Mouse (Mus musculus): ENCODE measurements at regions not wholly inside any gene's neighbourhood (a gene's known extent, or its start where the extent isn't known, plus 50 kb on each side); places are given as distances from the start of the nearest gene placed in this dataset.
A peak's percentile ranks its signal among the peaks of the same experiment; 100 is the strongest.
"Not testable (repeated sequence)": the region's sequence is repeated elsewhere in the genome, so short reads cannot be mapped to it uniquely, and the experiment has no call there.

DNA sequence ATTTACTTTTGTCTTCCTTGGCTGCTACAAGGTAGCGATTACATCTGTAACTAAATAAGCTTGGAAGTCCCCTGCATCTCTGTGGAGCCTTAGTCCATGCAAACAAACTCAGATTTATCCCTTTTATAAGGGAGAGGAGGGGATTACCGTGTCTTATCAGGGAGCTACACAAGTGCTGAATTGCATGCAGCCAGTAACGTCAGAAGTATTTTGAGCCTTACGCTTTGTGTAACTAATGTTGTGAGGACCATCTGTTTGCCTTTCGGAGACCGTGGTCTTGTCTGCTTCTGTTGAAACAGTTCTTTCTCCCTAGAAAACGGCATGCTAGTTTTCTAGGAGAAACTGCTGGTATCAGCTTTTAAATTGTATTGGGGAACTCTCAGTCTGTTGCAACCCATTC lies 58.0 kb upstream of the Dmrta1 start:
- DNase-seq (ENCODE audit: low spot score in 2 of 2), result peak; percentile 3 to 28
- intact Hi-C loops (cut with DNase I), result no loop called here

DNA sequence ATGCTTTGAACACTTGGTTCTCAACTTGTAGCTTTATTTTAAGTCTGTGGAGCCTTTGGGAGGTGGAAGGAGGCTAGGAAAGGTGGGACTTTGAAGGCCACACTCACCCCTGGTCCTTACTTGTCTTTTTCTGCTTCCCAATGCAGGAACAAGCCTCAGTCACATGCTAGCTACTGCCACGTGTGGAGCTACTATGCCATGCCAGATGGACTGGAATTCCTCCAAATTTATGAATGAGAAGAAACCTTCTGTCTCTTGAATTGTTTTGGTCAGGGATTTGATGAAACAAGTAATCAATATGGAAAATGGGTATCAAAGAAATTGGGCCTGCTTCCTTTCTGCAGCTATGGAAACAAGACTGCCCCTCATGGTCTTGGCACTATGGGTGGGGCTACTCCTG lies 74.5 kb upstream of the Dmrta1 start:
- intact Hi-C loops (cut with DNase I), result no loop called here
- peak in 1 of 2 experiments; percentile 1 for DNase-seq (ENCODE audit: low spot score in 2 of 2)

DNA sequence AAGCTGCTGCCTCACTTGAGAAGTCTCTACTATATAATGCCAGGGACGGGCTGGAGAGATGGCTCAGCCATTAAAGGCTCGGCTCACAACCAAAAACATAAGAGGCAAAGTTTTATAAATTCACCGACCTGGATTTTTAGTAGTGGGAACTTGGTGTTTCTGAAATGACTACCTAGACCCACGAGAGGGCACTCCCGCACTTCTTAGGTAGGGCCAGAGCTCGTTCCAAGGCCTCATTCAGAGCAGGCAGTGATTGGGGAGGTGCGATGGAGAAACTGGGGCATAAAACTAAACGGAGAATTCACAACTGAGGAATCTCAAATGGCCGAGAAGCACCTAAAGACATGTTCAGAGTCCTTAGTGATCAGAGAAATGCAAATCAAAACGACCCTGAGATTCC lies 103.7 kb upstream of the Dmrta1 start:
- intact Hi-C loops (cut with DNase I), result no loop called here
- DNase-seq (ENCODE audit: low spot score in 2 of 2), result peak; percentile 47 to 79

DNA sequence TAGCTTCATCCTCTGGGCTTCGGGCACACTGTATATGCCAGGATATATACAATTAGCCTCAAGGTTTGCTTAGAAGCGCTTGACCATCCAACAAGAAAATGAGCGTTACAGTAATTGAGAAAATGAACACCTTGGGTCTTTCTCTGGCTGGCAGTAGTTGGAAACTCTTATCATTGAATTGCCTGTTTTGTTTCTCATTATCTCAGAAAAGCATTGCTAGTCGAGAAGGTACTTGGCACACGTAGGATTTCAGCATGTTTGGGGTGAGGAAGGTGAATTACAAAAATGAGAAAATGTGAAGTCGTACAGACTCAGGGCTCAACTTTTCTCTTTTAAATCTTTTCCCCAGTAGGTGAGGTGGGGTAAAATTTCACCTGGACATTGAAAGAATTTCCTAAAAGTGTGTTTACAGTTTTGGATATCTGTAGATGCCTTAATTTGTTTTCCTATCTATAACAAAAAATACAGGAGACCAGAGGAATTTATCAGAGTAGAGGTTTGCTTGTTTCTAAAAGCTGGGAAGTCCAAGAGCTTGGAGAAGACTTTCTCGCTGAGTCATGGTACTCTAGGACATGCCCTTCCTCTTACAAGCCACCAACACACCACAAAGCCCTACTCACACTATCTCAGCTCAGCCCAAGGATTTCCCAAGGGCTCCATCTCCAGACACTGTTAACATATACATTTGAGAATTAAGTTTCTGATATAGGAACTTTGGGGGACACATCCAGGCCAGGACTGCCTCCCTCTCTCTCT lies 124.3 kb upstream of the Dmrta1 start:
- intact Hi-C loops (cut with DNase I), result no loop called here

DNA sequence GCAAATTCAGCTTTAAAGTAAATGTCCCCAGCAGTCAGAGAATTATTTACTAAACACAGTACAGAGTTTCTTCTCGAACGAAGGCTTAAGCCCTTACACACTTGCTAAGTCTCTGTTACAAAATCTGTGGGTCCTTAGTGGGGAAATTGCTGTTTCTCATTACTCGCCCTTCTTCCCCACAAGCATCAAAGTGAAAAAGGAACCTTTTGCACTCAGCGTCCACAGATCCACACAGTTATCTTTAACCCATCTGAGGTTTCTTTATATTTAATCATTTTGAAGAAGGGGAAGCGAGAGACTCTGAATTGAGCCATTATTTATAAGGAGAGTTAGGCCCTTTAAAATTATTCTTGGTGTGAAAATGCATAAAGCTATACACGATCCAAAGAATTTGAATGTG lies 126.7 kb upstream of the Dmrta1 start:
- intact Hi-C loops (cut with DNase I), result no loop called here
- no peak for DNase-seq (ENCODE audit: low spot score in 2 of 2)

More for the DNA sequence above, 124.3 kb upstream of the Dmrta1 start:
- no peak for DNase-seq (ENCODE audit: low spot score in 2 of 2)

DNA sequence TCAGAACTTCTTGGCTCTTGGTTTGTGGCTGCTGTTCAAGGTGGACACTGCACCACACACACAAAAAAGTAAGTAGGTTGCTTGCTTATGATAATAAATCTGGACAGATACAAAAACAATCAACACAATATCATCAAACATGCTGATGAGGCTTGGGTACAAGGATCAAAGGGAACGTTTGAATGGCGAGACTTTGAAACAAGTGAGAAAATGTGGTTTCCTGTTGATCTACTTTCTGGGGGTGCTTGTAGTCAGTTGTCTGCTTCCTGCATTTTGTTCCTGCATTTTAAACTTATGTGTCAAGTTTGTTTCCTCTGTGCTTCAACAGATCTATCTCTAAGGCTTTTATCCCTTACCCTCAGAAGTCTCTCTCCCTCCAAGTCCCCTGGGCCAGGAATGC lies 128.7 kb upstream of the Dmrta1 start:
- DNase-seq (ENCODE audit: low spot score in 2 of 2), result no peak
- intact Hi-C loops (cut with DNase I), result no loop called here

DNA sequence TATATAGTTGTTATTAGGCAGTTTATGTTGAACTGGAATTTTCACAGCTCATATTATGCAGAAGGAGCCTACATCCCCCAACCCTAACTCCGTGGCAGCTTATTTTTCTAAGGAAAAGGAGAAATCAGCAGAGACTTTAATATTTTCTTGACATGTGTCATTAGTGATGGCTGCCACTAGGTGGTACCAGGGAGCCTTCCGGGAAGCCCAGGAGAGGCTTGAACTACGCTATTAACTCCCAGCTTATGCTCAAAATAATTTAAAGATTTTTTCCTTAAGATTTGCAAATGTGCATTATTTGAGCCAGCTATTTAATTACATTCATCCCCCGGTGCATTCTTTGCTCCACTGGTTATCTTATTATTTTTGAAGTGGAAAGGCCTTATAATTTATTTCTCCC lies 146.8 kb upstream of the Dmrta1 start:
- DNase-seq (ENCODE audit: low spot score in 2 of 2), result peak; percentile 19 to 24
- intact Hi-C loops (cut with DNase I), result loop anchor here (2.0 kb wide), 1 partner anchor 160 kb away; no protein-coding TSS in a partner anchor

DNA sequence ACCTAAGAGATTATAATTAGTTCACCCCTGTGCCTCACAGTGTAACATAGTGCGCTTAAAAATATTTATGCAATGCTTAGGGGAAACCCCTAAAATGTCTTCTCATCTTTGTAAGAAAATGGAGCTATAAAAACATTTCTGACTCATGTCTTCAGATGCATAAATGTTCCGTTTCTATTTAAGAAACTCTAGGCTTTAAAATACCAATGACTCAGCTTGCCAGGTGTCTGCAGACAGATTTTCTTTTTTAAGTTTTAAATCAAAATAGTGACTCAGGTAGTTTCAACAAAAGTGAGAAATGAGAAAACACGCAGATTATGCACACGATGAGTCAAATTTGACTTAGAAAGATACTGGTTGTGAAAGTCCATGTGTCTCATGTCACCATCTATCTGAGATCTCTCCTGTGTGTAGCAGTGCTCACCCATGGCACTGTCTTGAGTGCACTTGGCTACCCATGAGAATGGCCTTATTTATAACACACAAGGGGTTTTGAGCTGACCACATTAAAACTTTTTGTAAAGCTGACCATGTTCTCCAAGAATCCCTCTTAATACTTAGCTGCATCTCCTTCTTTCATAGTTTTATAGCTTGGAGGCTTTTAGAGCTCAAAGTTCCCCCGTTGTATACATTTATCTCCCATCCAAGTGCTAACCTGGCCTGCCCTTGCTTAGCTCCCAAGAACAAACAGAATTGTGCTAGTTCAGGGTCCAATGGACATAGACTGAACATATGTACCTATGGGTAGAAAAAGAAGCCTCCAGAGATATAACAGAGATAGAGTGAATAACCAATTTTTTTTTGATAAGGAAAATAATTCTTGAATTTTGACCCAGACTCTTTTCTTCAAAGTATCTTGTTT lies 149.0 kb upstream of the Dmrta1 start:
- intact Hi-C loops (cut with DNase I), result no loop called here
- peak; percentile 15 to 72 for DNase-seq (ENCODE audit: low spot score in 2 of 2)

DNA sequence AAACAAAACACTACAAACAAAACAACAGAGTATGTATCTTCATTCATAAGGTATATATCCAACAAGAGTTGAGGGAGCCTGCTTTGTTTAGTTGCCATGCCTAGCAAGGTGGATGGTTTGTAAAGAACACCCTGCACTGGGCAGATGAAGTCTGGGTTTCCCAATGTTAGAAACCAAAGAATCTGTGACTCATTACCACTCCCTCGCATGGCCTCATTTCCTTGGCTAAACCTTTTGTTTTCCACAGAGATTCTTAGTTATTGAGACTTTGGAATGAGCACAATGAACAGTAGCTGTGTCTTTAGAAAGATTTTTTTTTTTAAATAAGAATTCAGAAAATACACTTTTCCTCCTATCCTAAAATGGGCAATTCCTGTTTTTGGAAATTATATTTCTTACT lies 151.3 kb upstream of the Dmrta1 start:
- DNase-seq (ENCODE audit: low spot score in 2 of 2), result peak in 1 of 2 experiments; percentile 13
- intact Hi-C loops (cut with DNase I), result loop anchor here (10.0 kb wide), 1 partner anchor 653 kb away; no protein-coding TSS in a partner anchor

DNA sequence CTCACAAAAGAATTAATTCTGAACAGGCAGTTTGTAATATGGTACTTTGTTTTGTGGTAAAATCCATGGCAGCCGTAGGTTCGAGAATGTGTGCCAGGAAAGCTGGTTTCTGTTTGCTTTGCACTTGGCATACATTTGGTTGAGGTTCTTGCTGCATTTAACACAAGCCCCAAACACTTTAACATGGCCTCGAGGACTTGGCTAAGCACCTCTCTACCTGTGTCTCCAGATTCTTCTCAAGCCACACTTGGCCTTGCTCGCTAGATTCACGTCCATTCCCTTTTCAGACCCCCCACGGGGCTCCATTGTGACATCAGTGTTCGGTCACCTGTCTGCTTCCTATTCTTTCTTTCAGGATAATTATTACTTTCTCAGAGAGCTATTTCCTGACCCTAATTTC lies 151.9 kb upstream of the Dmrta1 start:
- no peak for DNase-seq (ENCODE audit: low spot score in 2 of 2)
- intact Hi-C loops (cut with DNase I), result loop anchor here (10.0 kb wide), 1 partner anchor 653 kb away; no protein-coding TSS in a partner anchor

DNA sequence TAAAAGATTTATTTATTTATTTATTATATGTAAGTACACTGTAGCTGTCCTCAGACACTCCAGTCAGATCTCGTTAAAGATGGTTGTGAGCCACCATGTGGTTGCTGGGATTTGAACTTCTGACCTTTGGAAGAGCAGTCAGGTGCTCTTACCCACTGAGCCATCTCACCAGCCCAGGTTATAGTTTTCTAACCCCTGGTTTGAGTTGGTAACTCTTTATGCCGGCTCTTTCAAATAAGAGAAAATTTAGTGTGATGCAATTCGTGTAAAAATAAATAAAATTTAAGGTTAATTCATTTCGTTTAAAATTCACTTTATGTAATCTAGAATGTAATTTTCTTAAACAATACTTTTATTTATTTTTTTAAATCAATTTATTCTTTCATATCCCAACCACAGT lies 153.7 kb upstream of the Dmrta1 start:
- intact Hi-C loops (cut with DNase I), result loop anchor here (2.0 to 10.0 kb wide), 2 partner anchors 231 to 651 kb away; partner anchors contain the start of gene Cdkn2a
- DNase-seq (ENCODE audit: low spot score in 2 of 2), result not testable (repeated sequence)

DNA sequence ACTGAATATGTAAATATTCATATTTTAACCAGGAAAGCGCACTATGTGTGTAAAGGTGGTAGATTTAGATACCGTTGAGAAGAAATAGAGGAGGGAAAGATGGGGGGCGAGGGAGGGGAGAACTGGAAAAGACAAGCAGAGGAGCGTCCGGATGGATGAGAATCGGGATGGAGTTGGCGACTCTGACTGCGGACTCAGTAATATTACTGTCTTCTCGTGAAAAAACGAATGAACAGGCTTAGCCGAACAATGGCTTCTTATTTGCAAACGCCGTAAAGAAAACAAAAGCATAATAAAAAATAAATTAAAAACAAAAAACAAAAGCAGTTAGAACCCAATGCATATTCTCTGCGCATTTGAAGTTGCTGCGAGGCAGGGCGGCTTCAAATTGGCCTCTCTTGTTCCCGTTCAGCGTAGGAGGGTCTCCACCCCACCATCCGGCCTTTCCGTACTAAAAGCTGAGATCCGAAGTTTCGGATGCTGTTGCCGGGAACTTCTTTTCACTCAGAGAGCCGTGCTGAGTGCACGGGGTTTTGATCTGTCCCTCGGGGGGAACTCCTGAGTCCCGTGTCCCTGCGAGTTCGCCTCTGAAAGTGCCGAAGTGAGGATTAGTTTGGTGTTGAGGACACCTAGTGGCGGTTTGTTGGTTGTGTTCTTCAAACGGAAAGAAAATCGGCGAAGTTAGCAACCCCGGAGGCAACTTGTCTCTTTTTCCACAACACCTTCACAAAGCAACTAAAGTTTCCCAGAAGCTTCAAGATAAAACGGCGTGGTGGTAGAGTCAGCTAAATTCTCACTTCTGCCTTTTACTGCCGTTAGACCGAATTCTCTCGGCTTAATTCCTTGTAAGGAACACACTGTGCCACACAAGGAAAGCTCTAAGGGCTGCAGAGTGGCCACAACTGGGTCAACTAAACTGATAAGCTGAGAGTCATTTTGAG lies 154.7 kb upstream of the Dmrta1 start:
- intact Hi-C loops (cut with DNase I), result loop anchor here (1.0 to 10.0 kb wide), 3 partner anchors 230 to 650 kb away; partner anchors contain the start of gene Cdkn2a
- DNase-seq (ENCODE audit: low spot score in 2 of 2), result peak; percentile 47 to 69

DNA sequence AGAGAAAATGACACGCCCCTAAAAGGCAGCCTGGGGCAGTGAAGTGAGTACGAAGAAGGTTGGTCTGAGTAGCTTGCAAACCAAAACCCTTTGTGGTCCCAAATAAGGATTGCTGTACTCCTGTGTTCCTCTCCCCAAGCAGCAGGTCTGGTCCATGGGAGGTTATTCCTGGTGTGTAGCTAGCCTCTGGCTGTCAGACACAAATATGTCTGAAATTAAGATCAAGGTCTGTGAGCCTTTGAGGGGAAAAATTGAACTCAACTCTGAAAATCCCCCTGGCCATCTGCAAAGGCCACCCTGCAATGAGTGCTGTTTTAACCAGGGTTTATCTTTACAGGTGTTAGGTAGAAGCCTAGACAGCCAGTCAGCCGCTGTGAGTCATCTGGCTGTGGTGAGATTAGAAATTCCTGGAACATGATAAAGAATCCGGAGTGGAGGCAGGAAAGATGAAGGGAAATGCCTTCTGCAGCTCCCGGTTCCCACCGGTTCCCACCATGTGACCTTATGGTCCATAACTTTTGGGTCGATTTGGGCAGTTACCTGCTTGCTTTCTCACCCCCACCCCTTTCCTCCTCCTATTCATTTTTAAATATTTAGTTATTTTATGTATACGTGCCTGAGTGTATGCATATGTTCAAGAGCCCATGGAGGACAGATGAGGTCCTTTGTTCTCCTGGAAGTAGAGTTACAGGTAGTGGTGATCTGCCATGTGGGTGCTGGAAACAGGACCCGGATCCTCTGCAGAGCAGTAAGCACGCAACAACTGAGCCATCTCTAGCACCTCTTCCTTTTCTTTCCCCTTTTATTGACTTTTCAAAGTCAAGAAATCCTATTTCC lies 155.6 kb upstream of the Dmrta1 start:
- intact Hi-C loops (cut with DNase I), result loop anchor here (1.0 to 10.0 kb wide), 3 partner anchors 229 to 649 kb away; partner anchors contain the start of gene Cdkn2a
- no peak for DNase-seq (ENCODE audit: low spot score in 2 of 2)

DNA sequence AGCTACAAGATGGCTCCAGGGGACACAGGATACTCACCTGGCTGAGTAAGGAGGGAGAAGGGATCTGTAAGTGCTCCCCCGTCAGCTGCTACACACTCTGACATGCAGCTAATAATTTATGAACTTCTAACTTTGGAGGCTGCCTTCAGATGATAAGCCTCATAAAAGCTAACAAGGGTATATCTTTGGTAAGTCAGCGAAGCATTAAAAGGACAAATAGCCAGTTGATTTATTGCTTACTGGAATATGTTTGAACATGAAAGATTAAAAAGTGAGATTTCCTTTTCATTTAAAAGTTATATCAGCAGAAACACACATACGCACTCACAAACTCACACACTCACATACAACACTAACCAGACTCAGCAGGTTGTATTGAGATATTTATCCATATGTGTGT lies 161.2 kb upstream of the Dmrta1 start:
- no peak for DNase-seq (ENCODE audit: low spot score in 2 of 2)
- intact Hi-C loops (cut with DNase I), result no loop called here

DNA sequence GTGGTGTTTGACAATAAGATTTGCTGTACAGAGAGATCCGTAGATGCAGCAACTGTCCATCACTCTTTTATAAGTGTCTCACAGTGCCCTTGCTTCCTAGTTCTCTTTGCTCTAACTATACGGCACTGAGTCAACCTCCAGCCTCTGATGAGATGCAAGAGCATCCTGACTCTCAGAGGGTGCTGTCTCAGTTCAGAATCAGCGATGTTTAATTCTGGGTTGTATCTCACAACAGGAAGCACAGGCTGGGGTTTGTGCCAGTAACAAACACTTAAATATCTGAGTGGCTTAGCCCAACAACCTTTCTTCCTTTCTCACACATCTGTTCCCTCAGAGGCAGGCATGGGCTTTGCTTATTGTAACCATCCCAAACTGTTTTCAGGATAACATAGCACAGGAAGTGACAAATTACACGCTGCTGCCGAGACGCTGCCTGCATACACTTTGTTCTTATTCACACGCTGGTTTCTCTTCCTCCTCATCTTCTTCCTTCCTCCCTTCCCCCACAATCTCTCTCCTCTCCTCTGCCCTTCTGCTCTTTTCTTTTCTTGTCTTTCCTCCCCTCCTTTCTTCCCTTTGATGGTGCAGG lies 163.3 kb upstream of the Dmrta1 start:
- intact Hi-C loops (cut with DNase I), result no loop called here
- no peak for DNase-seq (ENCODE audit: low spot score in 2 of 2)

DNA sequence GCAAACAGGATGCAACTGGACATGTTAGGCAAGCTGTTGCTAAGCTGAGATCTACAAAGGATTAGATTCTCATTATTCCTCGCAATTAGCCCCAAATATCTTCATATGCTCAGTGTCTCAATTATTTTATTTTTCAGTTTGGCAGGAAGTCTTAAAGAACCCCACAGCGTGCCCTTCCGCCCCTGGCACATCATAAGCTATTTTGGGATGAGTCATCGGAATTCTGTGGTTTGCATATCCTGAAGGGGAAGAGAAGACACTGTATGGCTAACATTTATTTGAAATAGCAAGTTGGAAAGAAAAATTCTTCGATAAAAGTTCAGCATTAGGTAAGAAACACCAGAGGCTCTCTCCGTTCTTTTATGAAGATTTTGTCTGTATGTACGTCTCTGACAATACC lies 164.3 kb upstream of the Dmrta1 start:
- intact Hi-C loops (cut with DNase I), result no loop called here
- no peak for DNase-seq (ENCODE audit: low spot score in 2 of 2)

DNA sequence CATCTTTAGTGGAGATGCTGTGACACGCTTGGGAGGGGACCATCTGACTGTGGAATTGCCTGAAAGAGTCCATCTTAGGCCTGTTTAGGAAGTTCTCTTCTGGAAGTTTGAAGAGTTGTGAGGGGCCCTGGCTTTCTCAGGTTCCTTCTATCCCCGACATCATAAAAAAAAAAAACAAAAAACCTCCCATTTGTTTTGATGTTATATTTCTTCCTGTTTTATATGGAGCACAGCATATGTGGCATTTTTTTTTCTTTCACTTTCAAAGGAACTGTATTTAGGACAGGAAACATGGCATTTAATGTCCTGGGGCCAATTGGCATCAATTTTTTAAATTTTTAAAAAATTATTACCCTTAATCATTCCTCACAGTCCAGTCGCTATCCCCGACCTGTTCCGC lies 168.6 kb upstream of the Dmrta1 start:
- intact Hi-C loops (cut with DNase I), result no loop called here
- DNase-seq (ENCODE audit: low spot score in 2 of 2), result no peak

DNA sequence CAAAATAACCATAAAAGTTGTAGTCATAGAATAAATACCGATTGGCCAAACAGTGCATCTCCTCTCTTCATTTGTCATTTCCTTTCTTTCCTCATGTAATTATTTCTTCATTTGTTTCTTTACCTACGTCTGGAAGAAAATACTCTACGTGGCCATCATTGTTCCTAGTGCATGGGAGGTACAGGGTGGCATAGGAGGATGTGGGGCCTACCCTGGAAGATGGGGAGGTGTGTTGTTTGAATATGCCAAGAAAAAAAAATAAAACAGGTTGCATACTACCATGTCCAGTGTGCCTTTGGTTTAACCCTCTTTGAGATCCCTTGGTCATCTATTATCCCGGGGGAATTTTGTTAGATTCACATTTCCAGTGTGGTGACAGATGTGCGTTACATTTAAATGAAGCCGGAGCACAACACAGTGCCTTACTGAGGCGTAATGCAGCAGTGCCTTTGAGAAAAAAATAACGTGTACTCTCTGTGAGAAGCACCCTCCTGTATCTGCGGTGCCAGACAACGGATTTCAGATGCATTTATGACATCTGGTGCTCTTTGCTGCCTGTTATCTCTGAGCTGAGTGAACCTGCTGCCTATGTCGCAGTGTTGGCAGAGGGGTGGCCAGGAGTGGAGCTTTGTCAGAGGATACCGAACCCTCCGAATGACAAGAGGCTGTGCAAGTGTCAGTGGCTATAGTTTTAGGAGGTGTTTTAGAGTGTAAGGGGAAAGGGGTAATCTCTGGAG lies 169.4 kb upstream of the Dmrta1 start:
- intact Hi-C loops (cut with DNase I), result no loop called here
- no peak for DNase-seq (ENCODE audit: low spot score in 2 of 2)

Data from left cerebral cortex, postnatal 25 days (tissue).